Mouse (Mus musculus) limb, embryonic 13.5 days (tissue): ENCODE measurements at regions not wholly inside any gene's neighbourhood (a gene's known extent, or its start where the extent isn't known, plus 50 kb on each side); places are given as distances from the start of the nearest gene placed in this dataset.

Experiments used
- ATAC-seq: fragments of 200-750 bp; cut with Nextera tagmentation; 2 replicates; pipeline ENCODE4 v1.8.0; 2017; ENCODE audit warnings: low read depth, moderate number of reproducible peaks, moderate TSS enrichment; ENCODE audit not compliant: low FRiP score
- H3K27ac ChIP-seq: fragments of 300-500 bp; sonication (generic); 2 replicates; pipeline ENCODE4 v1.5.1; 2015; ENCODE audit warnings: inconsistent platforms, mild to moderate bottlenecking, moderate library complexity
- H3K27me3 ChIP-seq: fragments of 300-500 bp; sonication (generic); 2 replicates; pipeline ENCODE4 v1.6.1; 2015; ENCODE audit warnings: mild to moderate bottlenecking, inconsistent platforms
- H3K36me3 ChIP-seq: fragments of 300-500 bp; sonication (generic); 2 replicates; pipeline ENCODE4 v1.6.1; 2015; ENCODE audit warnings: inconsistent platforms, mild to moderate bottlenecking, moderate library complexity
- H3K4me1 ChIP-seq: fragments of 300-500 bp; sonication (generic); 2 replicates; pipeline ENCODE4 v1.6.1; 2015; ENCODE audit warnings: inconsistent platforms
- H3K4me2 ChIP-seq: fragments of 300-500 bp; sonication (generic); replicated peaks from 2 replicates; pipeline ENCODE4 v1.6.1; 2015; ENCODE audit warnings: inconsistent platforms, mild to moderate bottlenecking, moderate library complexity
- H3K4me3 ChIP-seq: fragments of 300-500 bp; sonication (generic); 2 replicates; pipeline ENCODE4 v1.5.1; 2015; ENCODE audit warnings: moderate library complexity, mild to moderate bottlenecking, inconsistent platforms
- H3K9ac ChIP-seq: fragments of 300-500 bp; sonication (generic); 2 replicates; pipeline ENCODE4 v1.6.1; 2015; ENCODE audit warnings: mild to moderate bottlenecking, inconsistent platforms
- H3K9me3 ChIP-seq: fragments of 300-500 bp; sonication (generic); 2 replicates; pipeline ENCODE4 v1.6.1; 2016; ENCODE audit warnings: inconsistent platforms
- WGBS: fragments of 180-500 bp; shearing (Covaris S2); methylation state at CpG from one replicate; pipeline ENCODE4 v1.1.7; 2015; 5-methylcytosine and 5-hydroxymethylcytosine counted together

DNA sequence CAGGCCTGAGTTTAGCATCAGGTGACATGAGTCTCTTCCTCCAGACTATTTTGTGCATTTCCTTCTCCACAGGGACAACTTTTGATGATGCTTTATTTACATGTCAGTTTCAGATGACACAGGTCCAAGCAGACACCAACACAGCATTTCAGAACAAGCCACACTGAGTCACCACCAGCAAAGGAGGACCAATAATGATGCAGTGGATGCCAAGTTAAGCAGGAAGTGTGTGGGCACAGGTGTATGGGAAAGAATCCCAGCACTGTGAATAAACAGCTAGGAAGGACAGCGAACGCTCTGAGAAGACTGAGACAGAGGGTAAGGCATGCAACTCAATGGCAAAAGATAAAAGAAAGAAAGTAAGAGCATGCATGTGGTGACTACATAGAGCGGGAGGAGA is 200.7 kb upstream of the Zbtb20 start:
- no peak overlapping the region for H3K27ac ChIP-seq
- no peaks in the 10 kb centered on the region for H3K4me1 ChIP-seq
- 88% methylated on average over 3 of the region's 3 CpGs for WGBS
- H3K4me3 ChIP-seq = no peak overlapping the region
- H3K4me2 ChIP-seq = no peak overlapping the region
- no peaks in the 10 kb centered on the region for H3K27me3 ChIP-seq
- no peaks in the 10 kb centered on the region for H3K36me3 ChIP-seq
- no peaks in the 10 kb centered on the region for H3K9me3 ChIP-seq
- no peak for ATAC-seq
- no peak overlapping the region for H3K9ac ChIP-seq

DNA sequence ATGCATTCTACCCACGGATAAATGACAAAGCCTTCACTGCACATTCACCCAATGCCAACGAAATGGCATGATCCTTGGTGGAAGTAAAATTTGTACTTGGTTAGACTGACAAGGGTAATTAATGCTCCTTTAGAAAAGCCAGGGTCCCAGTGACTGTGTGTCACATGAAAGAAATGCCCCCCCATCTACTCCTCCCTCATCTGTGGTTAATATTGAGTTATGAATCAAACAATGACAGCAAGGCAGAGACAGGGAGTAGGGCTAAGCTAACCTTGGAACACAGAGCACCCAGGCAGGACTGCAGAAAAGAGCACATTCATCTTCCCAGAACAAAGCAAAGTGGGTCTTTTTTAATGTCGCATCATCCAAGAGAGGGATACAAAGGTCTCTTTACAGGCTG is 209.1 kb upstream of the Zbtb20 start:
- 58% methylated on average over 3 of the region's 3 CpGs for WGBS
- no peak overlapping the region for H3K4me3 ChIP-seq
- no peak overlapping the region for H3K27ac ChIP-seq
- H3K4me2 ChIP-seq = no peak overlapping the region
- no peaks in the 10 kb centered on the region for H3K36me3 ChIP-seq
- H3K9me3 ChIP-seq = no peaks in the 10 kb centered on the region
- H3K4me1 ChIP-seq = no peaks in the 10 kb centered on the region
- no peaks in the 10 kb centered on the region for H3K27me3 ChIP-seq
- H3K9ac ChIP-seq = no peak overlapping the region
- no peak for ATAC-seq

DNA sequence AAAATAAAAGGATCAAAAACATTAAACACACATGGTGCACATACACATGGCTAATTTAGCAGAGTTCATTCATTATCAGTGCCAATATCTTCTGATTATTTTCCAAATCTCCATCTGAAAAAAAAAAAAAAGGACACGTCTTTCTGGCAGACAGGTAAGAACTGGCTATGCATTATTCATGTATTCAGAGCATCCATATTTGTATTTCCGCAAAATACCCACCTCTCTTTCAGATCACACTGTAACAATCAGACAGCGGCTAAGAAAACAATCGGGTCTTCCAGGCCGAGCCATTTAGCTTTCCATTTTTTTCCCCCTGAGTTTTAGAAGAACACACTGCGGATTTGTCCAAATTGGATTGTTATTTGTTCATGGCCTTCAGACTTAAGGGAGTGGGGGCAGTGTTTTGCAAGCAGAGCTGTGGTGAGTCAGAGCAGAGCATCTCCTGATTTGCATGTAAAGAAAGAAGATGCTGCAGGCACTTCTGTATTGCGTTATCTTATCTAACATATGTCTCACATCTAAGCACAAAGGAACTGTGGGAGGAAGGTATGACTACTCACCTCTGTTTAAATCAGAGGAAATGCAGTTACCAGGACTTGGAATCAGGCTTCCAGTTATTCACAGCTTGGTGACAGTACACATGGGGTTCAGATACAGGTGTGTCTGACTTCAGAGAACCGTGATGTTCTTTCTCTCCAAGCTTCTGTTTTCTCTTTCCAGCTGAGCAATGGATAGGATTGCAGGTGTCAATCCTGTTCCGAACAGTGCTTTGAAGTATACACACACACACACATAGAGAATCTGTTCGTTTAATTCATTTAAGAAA is 223.6 kb upstream of the Zbtb20 start:
- Histone ChIP-seq H3K27me3 (no peaks in the 10 kb centered on the region), H3K4me2 (no peak overlapping the region), H3K36me3 (no peaks in the 10 kb centered on the region), H3K4me3 (no peak overlapping the region), H3K27ac (no peak overlapping the region), H3K9me3 (peaks cover 5% of the 10 kb centered on the region), H3K9ac (no peak overlapping the region), H3K4me1 (no peaks in the 10 kb centered on the region)
- no peak for ATAC-seq
- 83% methylated on average over 10 of the region's 10 CpGs for WGBS

DNA sequence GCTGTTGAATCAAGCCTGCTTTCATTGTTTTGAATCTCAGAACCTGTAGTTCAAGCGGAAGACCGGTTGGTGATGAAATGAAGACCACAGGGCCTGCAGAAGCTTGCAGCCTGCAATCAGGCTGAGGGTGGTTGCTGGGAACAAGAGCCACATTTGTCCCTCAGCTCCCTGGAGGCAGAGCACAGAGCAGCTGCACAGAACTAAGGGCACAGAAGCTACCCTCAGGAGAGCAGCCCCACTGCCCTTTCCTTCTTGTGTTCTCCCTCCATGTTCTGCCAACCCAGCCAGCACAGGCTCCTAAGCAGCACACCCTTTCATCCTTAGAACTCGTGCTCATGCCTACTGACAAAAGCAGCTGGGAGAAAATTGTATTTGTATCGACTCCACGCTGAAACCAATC is 225.9 kb upstream of the Zbtb20 start:
- no peak for ATAC-seq
- H3K9ac ChIP-seq = no peak overlapping the region
- 76% methylated on average over 5 of the region's 5 CpGs for WGBS
- H3K4me2 ChIP-seq = no peak overlapping the region
- H3K4me1 ChIP-seq = no peaks in the 10 kb centered on the region
- no peak overlapping the region for H3K27ac ChIP-seq
- no peak overlapping the region for H3K4me3 ChIP-seq
- H3K27me3 ChIP-seq = no peaks in the 10 kb centered on the region
- H3K36me3 ChIP-seq = no peaks in the 10 kb centered on the region
- H3K9me3 ChIP-seq = peaks cover 5% of the 10 kb centered on the region

DNA sequence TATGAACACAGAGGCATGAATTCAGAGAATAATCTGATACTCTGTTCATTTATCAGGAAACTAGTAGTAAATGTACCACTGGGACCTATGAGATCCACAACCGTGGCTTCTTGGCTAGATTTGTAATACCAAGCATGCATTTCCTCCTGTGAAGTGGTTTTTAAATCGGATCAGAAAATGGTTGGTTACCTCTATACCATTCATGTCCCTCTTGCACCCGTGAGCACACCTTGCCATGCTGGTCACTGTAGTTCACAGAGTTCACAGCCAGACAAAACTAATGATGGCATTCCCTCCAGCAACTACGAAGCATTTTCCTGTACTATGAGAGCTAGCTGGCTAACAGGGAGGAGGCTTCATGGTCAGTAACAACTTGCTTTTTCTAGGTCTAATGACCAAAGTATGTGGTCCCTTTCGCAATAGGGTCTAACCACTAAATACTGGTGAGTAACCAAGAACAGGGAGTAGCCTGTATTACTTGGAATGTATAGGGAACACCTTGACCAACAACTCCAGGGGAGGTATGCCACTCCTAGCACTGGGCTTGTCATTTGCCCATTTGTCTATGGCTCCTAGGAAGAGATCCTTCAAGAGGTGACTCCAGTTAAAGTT is 227.0 kb upstream of the Zbtb20 start:
- ATAC-seq = no peak
- Histone ChIP-seq H3K9ac (no peak overlapping the region), H3K4me3 (no peak overlapping the region), H3K9me3 (peaks cover 2% of the 10 kb centered on the region), H3K27me3 (no peaks in the 10 kb centered on the region), H3K4me1 (no peaks in the 10 kb centered on the region), H3K27ac (no peak overlapping the region), H3K4me2 (no peak overlapping the region), H3K36me3 (no peaks in the 10 kb centered on the region)
- 88% methylated on average over 5 of the region's 5 CpGs for WGBS

DNA sequence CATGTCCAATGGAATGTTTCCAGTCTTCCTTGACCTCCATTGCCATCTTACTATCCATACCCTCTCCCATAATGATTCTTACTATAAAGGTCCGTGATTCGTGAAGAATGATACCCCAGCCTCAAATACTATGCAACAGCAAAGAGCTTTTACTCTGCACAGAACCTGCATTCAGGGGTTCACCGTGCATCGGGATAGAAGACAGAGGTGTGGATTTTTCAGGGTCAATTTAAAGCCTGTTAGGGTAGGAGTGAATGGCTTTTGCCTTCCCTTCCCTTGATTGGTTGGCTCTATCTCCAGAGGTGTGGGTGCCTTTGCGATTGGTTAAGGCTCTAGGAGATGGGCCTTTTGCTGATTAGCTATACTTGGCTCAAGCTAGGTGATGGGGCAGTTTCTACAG is 227.9 kb upstream of the Zbtb20 start:
- 92% methylated on average over 5 of the region's 5 CpGs for WGBS
- no peaks in the 10 kb centered on the region for H3K36me3 ChIP-seq
- no peak overlapping the region for H3K9ac ChIP-seq
- no peak overlapping the region for H3K4me2 ChIP-seq
- no peaks in the 10 kb centered on the region for H3K9me3 ChIP-seq
- no peak for ATAC-seq
- H3K27ac ChIP-seq = no peak overlapping the region
- no peaks in the 10 kb centered on the region for H3K27me3 ChIP-seq
- no peaks in the 10 kb centered on the region for H3K4me1 ChIP-seq
- no peak overlapping the region for H3K4me3 ChIP-seq

DNA sequence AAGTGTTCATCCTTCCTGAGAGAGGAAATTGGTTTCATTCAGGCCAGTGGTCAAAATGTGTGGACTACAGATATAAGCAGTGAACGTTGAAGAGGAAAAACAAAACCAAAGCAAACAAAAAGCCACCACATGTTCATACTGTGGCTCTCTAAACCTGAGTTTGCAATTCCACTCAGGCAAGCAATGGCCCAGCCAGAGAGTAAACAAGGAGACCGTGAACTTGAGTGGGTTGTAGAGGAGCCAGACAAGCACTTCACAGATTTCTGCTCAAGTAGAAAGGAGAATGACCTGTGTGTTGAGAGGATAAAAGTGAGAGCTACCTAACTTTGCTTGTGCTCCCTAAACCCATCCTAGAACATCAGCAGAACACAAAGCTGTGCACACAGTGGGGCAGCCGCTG is 239.9 kb upstream of the Zbtb20 start:
- no peaks in the 10 kb centered on the region for H3K36me3 ChIP-seq
- no peaks in the 10 kb centered on the region for H3K9me3 ChIP-seq
- H3K4me2 ChIP-seq = no peak overlapping the region
- no peaks in the 10 kb centered on the region for H3K4me1 ChIP-seq
- no peak for ATAC-seq
- H3K9ac ChIP-seq = no peak overlapping the region
- H3K27me3 ChIP-seq = no peaks in the 10 kb centered on the region
- H3K4me3 ChIP-seq = no peak overlapping the region
- 83% methylated on average over 3 of the region's 3 CpGs for WGBS
- H3K27ac ChIP-seq = no peak overlapping the region

DNA sequence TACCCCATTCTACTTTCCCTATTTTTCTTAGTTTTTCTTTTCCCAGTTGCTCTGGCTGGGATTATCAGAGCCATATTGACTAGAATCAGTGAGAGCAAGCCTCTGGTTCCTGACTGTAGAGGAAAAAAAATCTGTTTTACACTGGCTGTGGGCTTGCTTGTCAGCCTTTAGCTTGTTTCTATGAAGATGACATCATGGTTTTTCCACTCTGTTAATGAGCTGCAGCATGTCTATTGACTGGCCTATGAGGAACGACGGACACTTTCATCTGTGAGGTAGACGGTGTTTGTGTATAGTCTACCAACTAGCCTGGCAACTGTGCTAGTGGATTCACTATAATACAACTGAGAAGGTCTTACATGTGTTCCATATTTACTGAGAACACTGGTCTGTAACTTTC is 248.0 kb upstream of the Zbtb20 start:
- Histone ChIP-seq H3K9ac (no peak overlapping the region), H3K27me3 (no peaks in the 10 kb centered on the region), H3K36me3 (no peaks in the 10 kb centered on the region), H3K4me3 (no peak overlapping the region), H3K4me1 (no peaks in the 10 kb centered on the region), H3K9me3 (no peaks in the 10 kb centered on the region), H3K27ac (no peak overlapping the region), H3K4me2 (no peak overlapping the region)
- no peak for ATAC-seq
- 79% methylated on average over 3 of the region's 3 CpGs for WGBS

DNA sequence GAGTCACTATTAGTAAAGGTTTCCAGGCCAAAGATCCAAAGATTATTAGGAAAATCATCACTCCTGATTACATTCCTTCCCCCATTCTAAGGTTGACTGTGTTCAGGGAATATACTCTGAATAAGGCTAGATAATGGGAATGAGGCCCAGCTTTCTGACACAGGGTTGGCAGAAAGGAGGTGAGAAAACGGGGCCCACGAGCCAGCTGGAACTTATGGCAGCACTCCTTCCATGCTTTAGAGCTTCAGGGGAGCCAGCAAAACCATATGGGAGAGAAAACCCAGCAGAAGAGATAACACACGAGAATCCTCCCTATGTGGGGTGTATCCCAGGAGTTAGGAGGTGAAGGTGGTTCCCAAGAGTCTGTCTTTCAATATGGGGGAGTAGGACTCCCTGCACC is 259.8 kb upstream of the Zbtb20 start:
- Histone ChIP-seq H3K9me3 (no peaks in the 10 kb centered on the region), H3K4me1 (no peaks in the 10 kb centered on the region), H3K27ac (no peak overlapping the region), H3K27me3 (no peaks in the 10 kb centered on the region), H3K4me3 (no peak overlapping the region), H3K4me2 (no peak overlapping the region), H3K36me3 (no peaks in the 10 kb centered on the region), H3K9ac (no peak overlapping the region)
- no peak for ATAC-seq
- 69% methylated on average over 3 of the region's 3 CpGs for WGBS

DNA sequence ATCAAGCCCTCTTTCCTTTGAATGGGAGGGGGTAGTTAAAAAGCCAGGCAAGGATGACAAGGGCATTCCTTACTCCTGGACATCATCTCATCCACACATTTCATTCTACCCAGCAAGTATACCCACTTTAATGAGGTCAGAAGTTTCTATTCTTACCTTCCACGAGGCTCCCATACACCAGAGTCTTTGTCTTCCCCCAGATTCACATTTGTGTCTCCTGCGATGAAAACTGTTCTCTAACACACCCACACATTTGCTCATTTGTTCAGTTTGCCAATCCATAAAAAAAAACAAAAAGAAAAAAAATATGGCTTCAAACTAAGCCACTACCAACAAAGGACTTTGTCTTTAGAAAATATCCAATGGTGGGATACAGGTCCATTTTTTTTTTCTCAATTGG is 263.7 kb upstream of the Zbtb20 start:
- no peak overlapping the region for H3K9ac ChIP-seq
- WGBS = 79% methylated on average over 2 of the region's 2 CpGs
- H3K27me3 ChIP-seq = no peaks in the 10 kb centered on the region
- no peaks in the 10 kb centered on the region for H3K36me3 ChIP-seq
- no peaks in the 10 kb centered on the region for H3K4me1 ChIP-seq
- H3K9me3 ChIP-seq = no peaks in the 10 kb centered on the region
- no peak overlapping the region for H3K27ac ChIP-seq
- H3K4me2 ChIP-seq = no peak overlapping the region
- no peak for ATAC-seq
- H3K4me3 ChIP-seq = no peak overlapping the region

DNA sequence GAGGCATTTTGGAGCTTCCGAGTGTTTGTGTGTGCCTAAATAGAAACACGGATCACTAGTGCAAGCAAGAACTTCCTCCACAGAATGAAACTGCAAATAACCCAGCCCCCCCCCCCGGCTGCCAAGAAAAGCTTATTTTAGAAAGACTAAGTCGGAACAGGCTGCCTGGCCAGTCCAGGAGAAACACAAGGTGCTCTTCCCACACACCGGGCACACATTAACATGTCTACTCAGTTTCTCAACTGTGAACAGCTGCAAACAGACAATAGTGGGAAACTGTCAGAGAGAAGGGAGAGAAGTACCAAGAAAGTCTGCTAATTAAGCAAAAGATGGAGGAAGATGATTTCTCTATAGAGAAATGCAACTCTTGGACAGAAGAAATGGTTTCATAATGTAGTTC is 267.3 kb upstream of the Zbtb20 start:
- Histone ChIP-seq H3K27ac (no peak overlapping the region), H3K4me3 (no peak overlapping the region), H3K4me1 (no peaks in the 10 kb centered on the region), H3K9me3 (peaks cover under 1% of the 10 kb centered on the region; the same call in 1 of the 2 replicates), H3K27me3 (no peaks in the 10 kb centered on the region), H3K36me3 (no peaks in the 10 kb centered on the region), H3K9ac (no peak overlapping the region), H3K4me2 (no peak overlapping the region)
- WGBS = 75% methylated on average over 5 of the region's 5 CpGs
- no peak for ATAC-seq

DNA sequence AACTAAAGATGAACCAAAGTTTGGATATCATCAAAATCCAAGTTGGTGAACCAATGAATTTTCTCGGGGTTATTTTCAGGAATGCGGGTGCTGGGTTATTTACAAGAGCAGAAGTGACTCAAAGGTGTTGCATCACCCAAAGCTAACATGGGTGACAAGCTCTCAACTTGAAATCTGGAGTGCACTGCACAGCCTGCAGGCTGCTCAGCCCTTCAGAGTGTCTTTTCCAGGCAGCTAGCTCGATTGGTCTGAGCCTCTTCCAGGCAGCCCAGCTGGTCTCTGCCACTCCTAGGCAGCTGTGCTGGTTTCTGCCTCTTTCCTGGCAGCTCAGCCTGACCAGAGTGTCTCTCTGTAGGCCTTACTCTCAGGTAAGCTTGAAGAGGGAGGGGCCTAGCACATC is 251.9 kb upstream of the Gap43 start:
- no peak overlapping the region for H3K4me2 ChIP-seq
- no peaks in the 10 kb centered on the region for H3K4me1 ChIP-seq
- H3K36me3 ChIP-seq = no peaks in the 10 kb centered on the region
- WGBS = 75% methylated on average over 3 of the region's 3 CpGs
- no peak for ATAC-seq
- H3K27ac ChIP-seq = no peak overlapping the region
- no peaks in the 10 kb centered on the region for H3K9me3 ChIP-seq
- H3K27me3 ChIP-seq = no peaks in the 10 kb centered on the region
- no peak overlapping the region for H3K9ac ChIP-seq
- no peak overlapping the region for H3K4me3 ChIP-seq

DNA sequence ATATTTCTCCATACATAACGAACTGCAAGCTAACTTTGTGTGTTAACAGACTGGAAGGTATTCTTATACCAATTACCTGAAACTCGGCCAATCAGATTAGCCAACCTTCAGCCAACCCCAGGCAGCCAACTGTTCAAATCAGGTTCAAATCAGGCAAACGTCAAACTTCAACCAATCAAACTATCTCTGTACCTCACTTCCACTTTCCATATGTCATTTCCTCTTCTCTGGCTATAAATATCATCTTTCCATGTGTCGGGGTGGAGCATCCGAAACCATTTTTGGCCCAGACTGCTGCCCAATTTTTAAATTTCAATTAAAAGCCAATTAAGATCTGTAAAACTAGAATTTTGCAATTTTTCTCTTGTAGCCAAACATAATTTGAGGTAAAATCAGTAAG is 251.1 kb upstream of the Gap43 start:
- no peaks in the 10 kb centered on the region for H3K4me1 ChIP-seq
- no peaks in the 10 kb centered on the region for H3K27me3 ChIP-seq
- no peak overlapping the region for H3K9ac ChIP-seq
- H3K9me3 ChIP-seq = no peaks in the 10 kb centered on the region
- WGBS = 81% methylated on average over 5 of the region's 5 CpGs
- no peak overlapping the region for H3K27ac ChIP-seq
- no peaks in the 10 kb centered on the region for H3K36me3 ChIP-seq
- H3K4me2 ChIP-seq = no peak overlapping the region
- H3K4me3 ChIP-seq = no peak overlapping the region
- ATAC-seq = no peak
